Mouse (Mus musculus): ENCODE results near the gene Rnf167.

The Rnf167 gene

DNA sequence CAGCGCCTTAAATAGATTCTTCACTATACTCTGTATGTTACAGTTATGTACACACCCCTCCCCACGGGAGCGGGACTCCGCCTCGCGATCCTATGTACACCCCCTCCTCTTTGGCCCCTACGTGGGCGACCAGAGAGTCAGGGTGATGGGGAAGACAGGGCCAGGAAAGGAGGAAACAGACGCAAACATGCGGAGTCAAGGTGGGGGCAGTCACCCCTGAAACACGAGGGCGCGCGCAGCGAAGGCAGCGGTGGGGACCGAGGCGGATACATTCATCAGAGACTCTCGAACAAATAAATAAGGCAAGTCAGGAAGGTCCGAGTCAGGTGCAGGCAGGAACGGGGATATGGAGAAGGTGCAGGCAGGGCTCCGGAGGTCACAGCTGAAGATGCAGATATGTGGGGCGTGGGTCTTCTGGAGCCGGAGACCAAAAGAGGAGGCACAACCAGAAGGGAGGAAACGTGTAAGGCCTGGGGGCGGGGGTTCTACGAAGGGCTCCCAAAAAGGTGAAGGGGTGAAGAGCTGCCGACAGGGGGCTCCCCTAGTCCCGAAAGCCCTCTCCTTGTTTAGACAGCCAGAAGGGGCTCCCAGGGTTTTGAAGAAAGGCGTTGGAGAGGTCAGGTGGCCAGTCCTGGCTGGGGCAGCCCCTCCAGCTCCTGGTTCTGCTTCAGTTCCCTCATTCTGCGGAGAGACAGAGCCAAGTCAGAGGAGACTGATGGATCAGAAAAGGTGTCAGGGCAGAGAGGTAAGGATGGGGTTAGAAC is 22.7 kb downstream of the Rnf167 start:
- in situ Hi-C loops (cut with MboI, MseI): loop anchor here (25.0 kb wide), 1 partner anchor 1257 kb away; the partner anchor contains the start of gene Kdm6b

DNA sequence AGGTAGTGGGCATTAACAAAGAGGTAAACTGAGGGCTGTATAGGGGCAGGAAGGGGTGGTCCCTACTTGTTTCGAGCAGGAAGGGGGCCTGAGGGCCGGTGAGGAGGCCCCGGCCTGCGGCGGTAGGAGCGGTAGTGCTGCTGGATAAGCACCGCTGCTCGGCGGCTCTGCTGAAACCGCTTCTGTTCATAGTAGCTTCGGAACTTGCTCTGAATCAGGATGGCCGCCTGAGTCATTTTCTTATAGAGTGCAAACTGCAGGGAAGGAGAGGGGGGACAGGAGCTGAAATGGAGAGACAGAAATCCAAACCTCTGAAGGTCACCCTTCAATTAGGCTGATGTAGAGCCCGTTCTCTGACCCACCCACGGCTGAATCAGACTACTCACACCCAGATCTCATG is 23.4 kb downstream of the Rnf167 start:
- in situ Hi-C loops (cut with MboI, MseI): loop anchor here (25.0 kb wide), 1 partner anchor 1258 kb away; the partner anchor contains the start of gene Kdm6b

- in situ Hi-C loops (cut with MboI, MseI): loop anchor here (25.0 kb wide), 1 partner anchor 1259 kb away; the partner anchor contains the start of gene Kdm6b
Observed at GRCm38 (mm10) chr11:70671333-70672047, 24.5 kb downstream of the Rnf167 start.

GRCm38 (mm10) chr11:70674014-70674413 is 27.0 kb downstream of the Rnf167 start:
- in situ Hi-C loops (cut with MboI, MseI): loop anchor here (25.0 kb wide), 1 partner anchor 1262 kb away; the partner anchor contains the start of gene Kdm6b

GRCm38 (mm10) chr11:70674501-70674900 is 27.5 kb downstream of the Rnf167 start:
- in situ Hi-C loops (cut with MboI, MseI): loop anchor here (25.0 kb wide), 1 partner anchor 1262 kb away; the partner anchor contains the start of gene Kdm6b

DNA sequence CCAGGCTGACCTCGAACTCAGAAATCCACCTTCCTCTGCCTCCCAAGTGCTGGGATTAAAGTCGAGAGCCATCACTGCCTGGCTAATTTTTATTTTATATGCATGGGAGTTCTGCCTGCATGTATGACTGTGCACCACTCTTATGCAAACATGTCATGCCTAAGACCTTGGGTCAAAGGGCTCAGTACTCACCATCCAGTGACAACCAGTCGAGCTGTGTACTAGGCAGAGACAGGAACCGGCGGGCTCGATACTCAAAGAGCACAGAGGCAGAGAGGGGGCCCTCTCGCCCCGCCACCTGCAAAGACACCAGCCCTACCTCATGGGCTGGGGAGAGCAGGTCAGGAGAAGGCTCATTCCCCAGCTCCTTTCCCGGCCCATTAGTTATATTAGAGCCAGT is 31.1 kb downstream of the Rnf167 start:
- in situ Hi-C loops (cut with MboI, MseI): no loop called here

GRCm38 (mm10) chr11:70678576-70678975 is 31.5 kb downstream of the Rnf167 start:
- in situ Hi-C loops (cut with MboI, MseI): no loop called here

- in situ Hi-C loops (cut with MboI, MseI): no loop called here
Observed at GRCm38 (mm10) chr11:70679361-70679760, 32.3 kb downstream of the Rnf167 start.

DNA sequence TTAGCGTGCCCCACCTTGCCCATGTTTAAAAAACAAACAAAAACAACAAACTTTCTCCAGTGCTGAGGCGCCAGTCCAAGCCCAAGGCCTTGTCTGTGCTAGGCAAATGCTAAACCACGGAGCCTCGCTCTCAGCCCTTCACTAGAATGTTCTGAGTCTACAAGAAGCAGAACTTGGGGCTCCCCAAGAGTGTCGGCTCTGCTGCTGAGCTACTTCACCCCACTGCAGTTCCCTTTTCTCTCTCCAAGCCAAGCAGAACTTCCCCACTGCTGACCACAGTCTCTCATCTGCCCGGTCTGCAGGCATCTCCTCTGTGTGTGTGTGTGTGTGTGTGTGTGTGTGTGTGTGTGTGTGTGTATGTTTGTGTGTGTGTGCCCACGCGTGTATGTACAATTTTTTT is 32.9 kb downstream of the Rnf167 start:
- in situ Hi-C loops (cut with MboI, MseI): no loop called here

DNA sequence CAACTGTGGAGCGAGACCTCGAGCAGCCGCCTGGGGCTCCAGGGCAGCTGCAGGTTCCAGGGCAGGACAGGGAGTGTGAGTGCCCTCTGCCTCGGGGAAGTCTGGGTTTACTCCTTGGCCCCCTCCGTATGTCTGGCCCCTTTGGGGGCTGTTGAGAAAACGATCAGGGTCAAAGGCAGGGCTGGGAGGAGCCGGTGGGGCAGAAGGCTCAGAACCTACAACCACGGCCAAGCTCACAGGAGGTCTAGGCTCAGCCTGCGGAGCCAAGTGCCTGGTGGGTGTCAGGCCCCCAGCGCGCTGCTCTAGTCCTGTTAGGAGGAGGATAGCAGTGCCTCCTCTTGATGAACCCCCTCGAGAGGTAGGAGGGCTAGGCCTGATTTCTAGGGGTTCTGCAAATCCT is 34.1 kb downstream of the Rnf167 start:
- in situ Hi-C loops (cut with MboI, MseI): no loop called here

- in situ Hi-C loops (cut with MboI, MseI): no loop called here
Observed at GRCm38 (mm10) chr11:70681897-70682581, 35.0 kb downstream of the Rnf167 start.

- in situ Hi-C loops (cut with MboI, MseI): no loop called here
Observed at GRCm38 (mm10) chr11:70683640-70684039, 36.6 kb downstream of the Rnf167 start.

GRCm38 (mm10) chr11:70686901-70687566 is 40.0 kb downstream of the Rnf167 start:
- in situ Hi-C loops (cut with MboI, MseI): loop anchor here (5.0 kb wide), 1 partner anchor 65 kb away; no protein-coding TSS in a partner anchor

GRCm38 (mm10) chr11:70687601-70688199 is 40.7 kb downstream of the Rnf167 start, which contains the start of gene Camta2:
Camta2 (minus strand) TSS chr11:70688105.
- in situ Hi-C loops (cut with MboI, MseI): loop anchor here (5.0 kb wide), 1 partner anchor 65 kb away; no protein-coding TSS in a partner anchor

- in situ Hi-C loops (cut with MboI, MseI): loop anchor here (5.0 kb wide), 1 partner anchor 64 kb away; no protein-coding TSS in a partner anchor
Observed at GRCm38 (mm10) chr11:70688372-70688771, 41.3 kb downstream of the Rnf167 start.

- in situ Hi-C loops (cut with MboI, MseI): loop anchor here (5.0 kb wide), 1 partner anchor 63 kb away; no protein-coding TSS in a partner anchor
Observed at GRCm38 (mm10) chr11:70689578-70689977, 42.5 kb downstream of the Rnf167 start.

GRCm38 (mm10) chr11:70693504-70693903 is 46.5 kb downstream of the Rnf167 start:
- in situ Hi-C loops (cut with MboI, MseI): no loop called here

- in situ Hi-C loops (cut with MboI, MseI): no loop called here
Observed at GRCm38 (mm10) chr11:70697376-70697775, 50.3 kb downstream of the Rnf167 start.

DNA sequence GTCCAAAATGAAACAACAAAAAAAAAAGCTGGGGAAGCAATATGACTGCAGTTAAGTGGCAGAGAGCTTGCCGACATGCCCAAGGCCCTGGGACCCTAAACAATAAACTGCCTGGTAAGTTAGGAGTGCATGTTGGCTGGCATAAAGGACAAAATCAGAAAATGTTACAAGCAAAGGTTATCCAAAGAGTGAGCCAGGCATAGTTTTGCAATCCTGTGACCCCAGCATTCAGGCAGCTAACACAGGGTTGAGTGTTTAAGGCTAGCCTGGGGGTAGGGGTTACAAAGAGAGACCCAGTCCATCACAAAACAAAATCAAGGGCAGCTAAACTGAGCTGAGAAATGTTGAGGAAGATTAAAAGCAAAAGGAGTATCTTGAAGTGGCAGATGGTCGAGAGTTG is 52.0 kb downstream of the Rnf167 start:
- in situ Hi-C loops (cut with MboI, MseI): no loop called here

GRCm38 (mm10) chr11:70699722-70700556 is 52.9 kb downstream of the Rnf167 start, which contains the start of the genes Inca1 and Kif1c:
Inca1 (minus strand) TSS chr11:70700155.
Kif1c (plus strand) TSS chr11:70700548.
- in situ Hi-C loops (cut with MboI, MseI): loop anchor here (5.0 kb wide), 1 partner anchor 48 kb away; the partner anchor contains the start of gene Pfn1

All from regulatory T cell (primary cell).